11 mouse cellular contexts compared by ENCODE assay signal in the genomic region with DNA sequence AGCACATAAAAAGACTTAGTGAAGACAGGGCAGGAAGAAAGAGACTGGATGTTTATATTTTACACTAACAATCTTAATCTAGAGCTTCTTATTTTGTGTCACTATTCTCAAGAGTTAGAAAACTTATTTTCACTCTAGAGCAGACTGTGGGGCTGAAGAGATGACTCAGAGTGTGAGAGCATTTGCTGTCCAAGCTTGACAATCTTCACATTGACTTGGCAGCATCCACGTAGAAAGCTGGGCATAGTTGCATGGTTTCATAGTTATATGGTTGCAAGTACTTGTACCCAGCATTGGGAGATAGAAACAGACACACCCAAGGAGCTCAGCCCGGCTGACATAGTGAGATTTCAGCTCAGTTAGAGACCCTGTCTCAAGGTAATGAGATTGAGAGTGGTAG.
"Had no signal": no experiment of that assay in that cellular context is flagged by ENCODE, and none has a peak within 500 bp of the region (broad histone marks: within the 10 kb centered on the region; RNA-seq: fewer than 3 reads in every experiment).

No protein-coding gene starts in this region.

- DNase-seq: kidney, adult 2 months; kidney, postnatal 10 days; kidney, postnatal 36 days; layer of hippocampus, postnatal 36 days; liver; lung, adult 18-20 months; lung, postnatal 10 days; lung, postnatal 36 days; midbrain, embryonic 14.5 days; spleen, adult 18-20 months; thymus, postnatal 25 days had no signal
